Mouse (Mus musculus): ENCODE data around the gene C8b.

C8b gene

DNA sequence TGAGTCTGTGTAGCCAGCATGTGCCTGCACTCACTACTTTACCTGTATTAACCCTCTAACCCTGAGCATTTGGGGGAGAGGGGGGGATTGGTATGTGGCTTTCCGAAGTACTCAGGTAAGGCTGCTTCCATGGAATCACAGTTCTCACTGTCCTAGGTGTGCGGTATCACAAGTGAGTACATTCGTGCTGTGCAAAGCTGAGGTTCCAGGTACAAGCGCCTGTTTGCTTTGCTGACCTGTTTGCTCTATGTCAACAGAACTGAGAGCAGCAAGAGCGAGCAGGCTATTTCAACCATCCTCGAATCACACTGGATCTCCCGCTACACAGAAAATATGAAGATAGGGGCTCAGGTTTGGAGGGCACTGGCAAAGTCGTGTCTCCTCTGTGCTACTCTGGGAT, at the start of gene C8b:
C8b (plus strand) TSS at position 253 of the 400 bp plus-strand sequence.
- DNase-seq (ENCODE audit: low spot score in 2 of 2), result no peak

DNA sequence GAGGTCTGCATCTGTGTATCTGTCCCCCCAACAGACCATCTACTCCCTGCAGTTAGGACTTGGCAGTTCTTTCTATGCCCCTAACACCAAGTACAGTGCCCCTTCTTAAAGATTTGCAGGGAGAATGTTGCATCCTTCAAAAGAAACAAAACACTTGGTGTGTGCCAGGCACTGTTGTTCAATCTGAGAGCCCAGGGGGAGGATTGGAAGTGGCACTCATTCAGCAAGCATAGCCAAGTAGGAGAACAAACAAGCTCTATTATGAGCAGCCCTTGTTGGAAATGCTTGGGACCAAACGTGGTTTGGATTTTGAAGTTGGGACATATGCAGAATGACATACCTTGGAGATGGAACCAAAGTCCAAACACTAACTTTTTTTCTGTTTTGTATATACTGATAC, 49.6 kb upstream of the C8b start:
- no peak for DNase-seq (ENCODE audit: low spot score in 2 of 2)

DNA sequence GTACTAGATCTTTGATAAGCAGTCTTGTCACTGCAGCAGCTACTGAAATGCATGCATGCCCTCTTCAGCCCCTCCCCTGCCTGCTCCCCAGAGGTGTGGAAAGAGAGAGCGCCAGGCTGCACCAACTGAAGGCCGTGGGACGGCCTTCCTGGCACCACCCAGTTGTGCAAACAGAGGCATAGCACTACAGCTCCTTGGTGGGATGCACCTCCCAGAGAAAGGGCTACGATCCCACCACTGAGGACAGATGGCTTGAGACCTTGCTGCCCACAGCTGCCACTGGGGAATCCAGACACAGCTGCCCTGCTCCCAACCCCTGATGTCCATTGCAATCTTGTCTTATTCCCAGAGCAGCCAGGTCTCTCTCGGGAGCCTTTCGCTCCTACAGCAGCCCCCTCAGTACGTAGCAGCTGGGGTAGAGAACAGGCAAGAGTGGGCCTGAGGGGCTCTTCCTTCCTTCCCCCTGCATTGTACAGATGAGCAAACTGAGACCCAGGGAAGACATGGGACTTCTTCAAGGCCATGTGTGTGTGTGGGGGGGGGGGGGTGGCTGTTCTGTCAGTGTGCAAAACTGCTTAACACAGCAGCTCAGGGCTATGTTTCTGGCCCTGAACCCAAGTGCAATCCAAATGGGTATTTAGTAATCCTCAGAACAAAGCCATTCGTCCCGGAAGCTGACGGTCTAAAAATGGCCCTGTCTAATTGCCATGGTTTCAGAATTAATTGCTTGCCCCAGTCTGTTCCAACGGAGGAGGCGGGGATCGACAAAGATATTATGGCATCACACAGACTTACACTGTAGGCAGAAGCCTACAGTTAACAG, 46.9 kb upstream of the C8b start:
- no peak for DNase-seq (ENCODE audit: low spot score in 2 of 2)

DNA sequence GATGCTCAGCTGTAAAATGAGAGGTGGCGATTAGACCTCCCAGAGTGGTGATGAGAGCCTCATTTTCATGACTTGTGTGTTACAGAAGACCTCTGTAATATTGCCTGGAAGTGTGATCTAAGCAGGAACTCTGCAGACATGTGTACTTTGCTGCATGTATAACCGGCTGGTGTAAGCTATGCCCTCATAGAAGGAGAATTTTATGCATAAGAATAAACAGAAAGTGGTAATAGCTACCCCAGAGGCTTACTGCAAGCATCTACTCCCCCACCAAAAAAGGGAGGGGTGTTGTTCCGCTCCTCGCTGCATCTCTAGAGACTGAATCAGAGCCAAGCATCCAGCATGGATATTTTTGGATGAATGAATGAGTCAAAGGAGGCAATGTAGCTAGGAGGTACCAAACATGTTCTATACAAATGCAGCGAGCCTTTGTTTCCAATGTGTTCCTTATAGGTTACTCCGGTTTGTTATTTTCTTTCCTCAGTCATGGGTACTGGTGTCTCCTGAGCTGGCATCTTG, 42.5 kb upstream of the C8b start:
- no peak for DNase-seq (ENCODE audit: low spot score in 2 of 2)

DNA sequence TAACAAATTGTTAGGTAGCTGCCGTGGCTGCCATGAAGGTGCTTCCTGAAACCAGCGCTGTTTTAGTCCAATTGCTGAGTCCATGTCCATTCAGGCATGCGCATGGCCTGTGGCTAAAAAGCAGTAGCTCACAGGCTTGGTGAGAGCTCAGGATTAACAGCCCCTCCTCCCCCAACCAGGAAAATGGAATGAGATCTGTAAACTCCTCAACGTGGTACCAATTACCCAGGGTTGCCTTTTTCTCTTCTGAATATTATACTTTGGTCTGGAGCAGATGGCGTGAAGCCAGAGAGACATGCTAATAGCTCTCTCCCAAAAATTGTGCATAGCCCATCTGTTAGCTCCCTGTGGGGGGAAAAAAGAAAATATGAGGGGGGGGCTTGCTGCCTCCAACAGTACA, 41.9 kb upstream of the C8b start:
- no peak for DNase-seq (ENCODE audit: low spot score in 2 of 2)

DNA sequence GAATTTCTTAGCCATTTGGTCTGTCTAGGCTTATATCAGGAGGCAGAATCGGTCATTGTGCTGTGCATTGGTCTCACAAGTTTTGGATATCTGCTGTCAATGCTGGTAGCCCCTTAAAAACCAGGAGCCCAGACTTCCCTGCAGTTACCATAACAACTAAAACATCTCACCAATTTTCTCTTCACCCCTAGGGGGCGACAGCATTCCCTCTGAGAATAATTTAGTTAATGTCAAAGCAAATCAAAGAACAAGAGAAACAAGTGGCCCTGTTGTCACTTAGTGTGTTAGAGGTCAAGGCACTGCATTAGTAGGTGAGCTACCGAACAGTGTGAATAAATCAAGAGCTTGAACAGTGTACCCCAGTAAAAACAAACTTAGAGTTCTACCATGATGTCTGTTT, 40.4 kb upstream of the C8b start:
- no peak for DNase-seq (ENCODE audit: low spot score in 2 of 2)

DNA sequence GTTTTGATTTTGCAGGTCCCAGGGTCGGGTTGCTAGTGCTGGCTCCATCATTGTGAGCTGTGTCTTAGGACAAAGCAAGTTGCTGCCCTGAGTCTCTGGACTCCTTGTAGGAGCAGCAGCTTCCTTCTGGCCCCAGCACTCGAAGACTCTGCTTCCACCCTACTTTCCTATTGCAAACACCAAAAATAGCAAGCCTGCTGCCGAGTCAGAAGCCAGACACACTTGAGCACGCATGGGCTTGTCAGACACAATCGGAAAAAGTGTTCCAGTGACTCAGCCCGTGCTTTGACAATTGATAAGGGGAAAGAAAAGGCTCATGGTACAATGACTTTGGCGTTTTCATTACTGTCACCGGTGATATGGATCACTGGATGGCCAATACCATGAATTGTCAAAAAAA, 36.9 kb upstream of the C8b start:
- no peak for DNase-seq (ENCODE audit: low spot score in 2 of 2)

DNA sequence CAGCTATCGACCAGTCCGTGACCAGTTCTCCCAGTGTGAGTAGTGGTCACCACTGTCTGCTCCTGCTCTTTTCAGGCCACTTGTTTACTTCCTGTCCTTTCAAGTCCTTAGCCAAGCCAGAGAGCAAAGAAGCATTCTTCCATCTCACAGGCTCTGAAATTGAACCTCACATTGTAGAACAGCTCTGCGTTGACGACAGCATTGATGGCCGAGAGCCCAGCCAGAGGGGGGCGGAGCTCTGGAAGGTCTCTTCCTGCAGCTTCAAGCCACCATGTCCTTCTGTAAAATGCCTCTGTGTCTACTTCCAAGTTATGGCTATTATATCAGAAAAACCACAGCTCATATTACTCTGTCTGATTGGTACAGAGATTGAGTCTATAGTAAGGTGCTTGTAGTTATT, 19.6 kb upstream of the C8b start:
- DNase-seq (ENCODE audit: low spot score in 2 of 2), result no peak

DNA sequence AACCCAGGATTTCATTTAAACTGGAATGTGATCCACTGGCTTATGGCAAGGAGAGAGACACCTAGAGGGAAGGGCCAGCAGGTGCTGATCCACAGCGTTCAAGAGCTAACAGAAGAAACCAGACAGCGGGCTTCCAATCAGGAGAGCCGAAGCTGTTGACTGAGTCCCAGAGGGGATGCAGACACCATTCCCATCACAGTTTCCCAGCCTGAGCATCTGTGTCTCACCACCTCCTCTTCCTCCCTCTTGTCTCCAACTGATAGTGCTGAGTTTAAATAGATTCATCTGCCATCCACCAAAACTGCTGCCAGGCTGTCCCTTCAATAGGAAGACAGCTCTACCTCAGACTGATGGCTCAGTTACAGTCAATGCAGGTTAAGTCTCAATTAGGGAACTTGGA, 12.0 kb upstream of the C8b start:
- no peak for DNase-seq (ENCODE audit: low spot score in 2 of 2)

DNA sequence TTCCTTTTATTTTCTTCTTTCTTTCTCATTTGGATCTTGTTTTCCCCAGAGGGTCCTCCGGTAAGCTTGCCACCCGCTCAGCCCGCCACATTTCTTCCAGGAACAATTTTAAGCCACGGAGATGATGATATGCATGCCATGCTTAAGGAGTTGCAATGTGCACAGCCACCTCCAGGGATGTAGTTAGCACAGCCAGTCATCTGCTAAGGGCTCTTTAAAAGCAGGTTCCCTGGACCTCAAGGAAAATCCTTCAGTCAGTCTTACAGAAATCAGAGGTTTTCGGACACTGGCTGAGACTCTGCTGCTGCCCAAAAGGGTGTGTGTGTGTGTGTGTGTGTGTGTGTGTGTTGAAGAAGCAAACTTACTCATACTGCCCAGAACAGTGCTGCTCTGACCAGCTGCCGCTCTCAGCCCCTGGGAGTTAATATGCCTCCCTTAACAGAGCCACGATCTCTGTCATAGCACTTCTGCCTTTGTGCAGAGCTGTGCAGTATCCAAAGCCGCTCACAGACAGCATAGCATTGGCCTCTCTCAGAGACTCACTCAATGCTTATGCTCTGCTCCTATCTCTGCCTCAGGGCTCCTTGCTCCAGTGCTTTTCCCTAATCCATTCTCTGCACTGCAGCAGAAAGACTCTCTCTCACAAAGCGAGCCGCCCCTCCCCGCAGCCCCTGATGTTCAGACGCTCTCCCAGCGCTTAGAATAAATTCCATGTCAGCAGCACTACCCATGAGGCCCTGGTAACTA, 5.1 kb upstream of the C8b start:
- no peak for DNase-seq (ENCODE audit: low spot score in 2 of 2)

DNA sequence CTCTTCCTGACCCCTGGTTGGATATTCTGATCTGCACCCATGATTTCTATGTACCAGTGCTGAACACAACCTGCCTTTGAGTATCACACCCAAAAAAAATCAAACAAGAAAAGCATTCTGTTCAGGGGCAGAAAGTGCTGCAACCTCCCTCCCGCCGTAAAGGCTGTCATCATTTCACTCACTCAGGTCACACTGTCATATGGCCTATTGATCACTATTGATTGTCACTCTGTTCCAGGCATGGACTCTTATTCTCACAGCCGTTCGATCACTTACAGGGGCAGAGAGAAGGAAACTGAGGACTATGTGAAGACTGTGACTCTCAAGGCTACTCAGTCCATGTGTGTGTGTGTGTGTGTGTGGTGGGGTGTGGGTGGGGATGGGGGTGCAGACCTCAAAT, 2.1 kb downstream of the C8b start:
- no peak for DNase-seq (ENCODE audit: low spot score in 2 of 2)

DNA sequence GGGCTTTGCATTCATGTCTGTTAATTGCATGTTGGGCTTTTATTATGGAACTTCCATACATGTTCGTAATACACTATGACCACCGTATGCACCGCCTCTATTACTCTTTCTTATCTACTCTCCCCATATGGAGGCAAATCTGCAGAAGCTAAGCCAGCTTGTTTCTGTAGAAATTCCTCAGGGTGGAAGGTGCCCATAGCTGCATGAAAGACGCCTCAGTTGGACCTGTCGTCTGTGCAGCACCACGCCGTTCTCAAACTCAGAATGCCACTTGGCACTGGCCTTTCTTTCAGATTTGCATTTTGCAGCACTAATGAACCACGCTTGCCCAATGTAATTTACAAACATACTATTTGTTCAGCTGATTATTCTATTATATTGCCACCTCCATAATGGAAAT, 3.5 kb downstream of the C8b start:
- DNase-seq (ENCODE audit: low spot score in 2 of 2), result no peak

DNA sequence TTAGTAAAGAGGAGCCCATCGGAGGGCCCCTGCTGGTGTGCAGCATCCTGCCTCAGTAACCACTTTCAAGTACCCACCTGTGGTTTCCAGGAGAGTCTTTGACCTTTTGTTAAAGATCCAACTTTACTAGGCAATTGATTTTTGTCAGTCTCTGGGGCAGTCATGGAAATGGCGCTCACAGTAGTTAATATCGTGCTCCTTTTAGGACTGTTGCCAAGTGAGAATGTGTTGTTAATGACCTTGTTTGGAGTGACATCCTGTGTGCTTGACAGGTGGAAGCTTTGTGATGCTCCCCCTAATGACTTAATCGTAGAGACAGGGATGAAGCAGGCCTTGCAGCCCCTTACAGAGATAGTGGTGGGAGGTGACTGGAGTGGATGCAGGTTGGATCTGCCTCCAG, 4.2 kb downstream of the C8b start:
- DNase-seq (ENCODE audit: low spot score in 2 of 2), result no peak

DNA sequence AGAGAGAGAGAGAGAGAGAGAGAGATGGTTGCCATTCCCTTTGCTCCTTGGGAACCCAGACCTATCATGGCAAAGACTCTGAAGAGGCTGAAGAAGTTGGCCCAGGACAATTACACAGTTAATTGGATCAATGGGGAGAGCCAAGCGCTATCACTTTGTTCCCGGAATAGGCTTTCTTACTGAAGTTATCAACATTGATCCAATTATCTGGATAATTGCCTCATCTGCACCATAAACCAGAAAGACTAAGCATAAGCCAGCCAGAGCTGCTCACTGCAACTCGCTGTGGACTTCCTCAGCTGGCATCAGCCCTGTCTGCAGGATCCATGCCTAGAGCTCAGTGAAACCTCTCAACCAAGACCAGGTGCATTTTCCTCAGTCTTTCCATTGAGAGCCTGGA, 9.5 kb downstream of the C8b start:
- no peak for DNase-seq (ENCODE audit: low spot score in 2 of 2)

DNA sequence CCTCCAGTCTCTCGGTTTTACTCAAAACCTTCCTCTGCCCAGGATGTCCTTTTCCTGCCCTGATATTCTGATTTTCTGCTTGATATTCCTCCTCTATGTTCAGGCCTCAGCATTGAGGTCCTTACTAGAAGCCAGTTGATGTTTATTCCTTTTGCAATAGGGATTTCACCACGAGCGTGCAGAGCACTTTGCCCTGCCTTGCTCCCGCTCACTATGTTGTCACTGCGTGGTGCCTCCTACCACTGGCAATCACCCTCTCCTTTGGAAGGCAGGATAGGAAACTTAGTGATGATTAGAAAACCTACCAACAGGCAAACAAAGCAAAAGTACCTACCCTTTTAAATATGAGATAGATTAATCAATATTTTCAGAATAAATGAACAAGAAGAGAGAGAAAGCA, 13.3 kb downstream of the C8b start:
- no peak for DNase-seq (ENCODE audit: low spot score in 2 of 2)

DNA sequence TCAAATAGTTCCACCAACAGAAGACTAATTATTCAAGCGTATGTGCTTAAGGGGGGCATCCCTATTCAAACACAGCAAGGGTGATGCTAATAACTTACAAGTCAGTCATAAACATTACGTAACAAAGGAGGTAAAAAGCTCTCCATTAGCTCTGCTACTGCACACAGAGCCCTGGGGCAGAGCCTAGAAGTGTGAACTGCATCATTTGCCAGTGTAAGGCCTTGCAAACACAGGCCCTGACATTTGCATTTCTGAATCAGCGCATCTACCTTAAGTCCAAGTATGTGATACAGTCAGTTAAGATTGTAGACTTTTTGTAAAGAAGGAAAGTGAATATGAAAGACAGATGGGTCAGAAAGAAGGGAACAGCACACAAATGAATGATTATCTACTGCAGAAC, 15.3 kb downstream of the C8b start:
- DNase-seq (ENCODE audit: low spot score in 2 of 2), result no peak

DNA sequence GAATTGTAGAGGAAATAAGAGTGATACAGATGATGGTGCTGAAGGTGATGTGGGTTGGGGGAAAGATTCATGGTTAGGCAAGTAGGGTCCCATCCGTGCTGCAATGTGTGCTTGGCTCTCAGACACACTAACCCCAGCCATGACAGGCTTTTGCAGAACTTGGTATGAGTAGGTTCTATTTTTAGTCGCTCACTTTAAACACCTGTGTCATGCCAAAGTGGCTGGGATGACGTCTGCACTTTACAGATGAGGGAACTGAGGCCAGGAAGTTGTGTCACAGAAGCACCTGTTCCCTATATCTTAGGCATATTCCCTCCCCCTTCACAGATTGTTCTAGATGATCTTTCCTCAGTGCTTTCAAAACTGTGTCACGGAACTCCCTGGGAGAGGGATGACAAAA, 16.2 kb downstream of the C8b start:
- no peak for DNase-seq (ENCODE audit: low spot score in 2 of 2)

DNA sequence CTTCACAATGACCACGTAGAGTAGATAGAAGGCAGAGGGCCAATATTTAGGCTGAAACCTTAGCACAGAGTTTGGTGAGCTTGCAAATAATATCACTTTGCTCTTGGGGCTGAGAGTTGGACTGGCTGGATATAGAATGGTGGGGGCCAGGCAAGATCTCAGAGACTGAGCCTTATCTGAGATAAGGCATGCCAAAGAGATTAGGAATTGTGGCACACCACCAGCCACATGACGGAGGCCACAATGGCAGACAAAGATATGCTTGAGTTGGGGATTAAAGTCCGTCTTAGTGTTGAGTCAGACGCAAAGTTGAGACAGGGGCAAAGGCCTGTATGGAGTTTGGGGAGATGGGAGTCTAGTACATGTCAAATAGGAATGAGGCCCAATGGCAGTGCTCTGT, 26.0 kb downstream of the C8b start:
- no peak for DNase-seq (ENCODE audit: low spot score in 2 of 2)

DNA sequence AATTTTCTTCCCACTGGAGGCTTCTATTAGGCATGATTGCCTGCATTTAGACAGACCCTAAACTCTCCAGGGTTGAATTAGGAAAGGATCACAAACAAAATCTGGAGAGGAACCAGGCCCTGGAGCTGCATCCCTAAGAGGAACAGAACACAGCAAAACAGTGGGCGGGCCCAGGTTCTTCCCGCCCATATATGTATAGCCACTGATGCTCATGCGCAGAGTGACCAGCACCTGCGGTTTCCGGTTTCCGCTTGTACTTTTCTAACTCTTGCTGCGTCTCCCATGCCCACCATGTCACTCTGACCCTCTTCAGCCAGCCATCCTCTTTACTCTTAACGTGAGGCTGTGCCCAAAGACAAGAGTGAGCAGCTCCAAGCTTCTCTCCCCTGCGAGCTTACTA, 32.8 kb downstream of the C8b start:
- no peak for DNase-seq (ENCODE audit: low spot score in 2 of 2)

DNA sequence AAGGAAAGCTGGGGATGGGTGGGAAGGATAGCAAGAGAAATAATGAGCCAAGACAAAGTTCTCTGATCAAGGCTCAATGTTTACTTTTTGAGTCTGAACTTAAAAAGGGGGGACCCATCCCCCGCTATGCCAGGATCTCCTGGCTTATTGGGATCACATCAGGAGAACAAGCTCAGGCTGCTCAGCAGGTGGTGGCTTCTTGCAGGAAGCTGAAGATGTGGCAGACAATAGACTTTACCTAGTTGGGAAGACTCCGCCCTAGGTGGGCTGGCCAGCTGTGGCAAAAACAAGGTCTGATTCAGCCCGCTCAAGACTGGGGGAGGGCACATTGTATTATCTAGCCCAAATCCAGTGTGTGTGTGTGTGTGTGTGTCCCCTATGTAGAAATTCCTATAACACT, 35.5 kb downstream of the C8b start:
- no peak for DNase-seq (ENCODE audit: low spot score in 2 of 2)

DNA sequence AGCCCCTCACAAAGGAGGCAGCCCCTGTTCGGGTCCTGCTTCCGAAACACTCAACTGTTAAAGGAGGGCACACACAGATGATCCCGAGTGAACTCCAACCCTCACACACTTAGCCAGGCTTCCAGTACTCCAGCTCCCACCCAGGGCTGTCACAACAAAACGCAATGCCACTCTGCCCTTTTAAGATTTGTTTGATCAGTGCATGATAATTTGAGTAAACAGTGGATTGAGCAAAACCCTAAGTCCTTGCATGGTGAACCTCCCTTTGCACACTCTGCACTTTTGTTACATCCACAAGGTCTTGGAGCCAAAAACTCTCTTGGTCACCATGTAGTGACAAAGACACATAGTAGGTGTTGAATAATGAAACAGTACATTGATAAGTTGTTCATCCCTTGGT, 38.0 kb downstream of the C8b start:
- no peak for DNase-seq (ENCODE audit: low spot score in 2 of 2)

DNA sequence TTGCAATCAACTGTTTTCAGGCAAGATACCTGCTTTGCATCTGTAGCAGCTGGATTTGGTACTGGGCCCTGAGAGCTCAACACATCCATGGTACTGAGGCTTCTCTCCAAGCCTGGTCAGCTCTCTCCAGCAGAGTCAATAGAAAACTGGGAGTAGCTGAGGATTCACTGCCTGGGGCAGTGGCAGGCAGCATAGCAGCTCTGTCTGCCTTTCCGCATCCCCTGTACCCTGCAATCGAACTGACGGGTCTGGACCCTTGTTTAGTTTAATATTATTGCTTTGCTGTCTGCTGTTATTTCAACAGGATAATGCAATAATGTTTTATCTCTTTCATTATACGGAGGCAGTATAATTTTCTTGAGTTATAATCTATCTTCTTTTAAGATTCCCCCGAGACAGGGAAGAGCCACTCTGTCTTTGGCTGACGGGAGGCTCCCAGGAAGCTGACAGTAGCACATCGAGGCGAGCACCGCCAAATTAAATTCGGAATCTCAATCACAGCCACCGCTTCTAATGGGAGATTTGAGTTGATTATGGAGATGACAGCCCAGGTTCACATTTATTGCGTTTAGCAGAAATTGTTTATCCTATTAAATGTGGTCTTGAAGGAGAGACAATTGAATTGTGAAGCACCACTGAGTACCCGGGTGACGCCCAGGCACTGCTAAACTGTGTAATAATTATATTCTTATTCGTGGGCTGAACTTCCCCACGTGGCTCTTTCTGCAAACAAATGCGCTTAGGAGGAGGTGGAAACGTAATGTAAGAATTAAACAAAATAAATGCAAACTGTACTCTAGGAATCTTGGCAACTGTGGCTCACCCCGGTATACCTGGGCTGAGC, 39.5 kb downstream of the C8b start:
- DNase-seq (ENCODE audit: low spot score in 2 of 2), result no peak

Measured in spleen, postnatal 14 days (tissue).